Mouse (Mus musculus) midbrain, embryonic 15.5 days (tissue): ENCODE results near the gene Mdp1. TPM values are rescaled to one million over a fixed set of nuclear protein-coding genes. Genes with fewer than 3 reads are reported as not detected.

Experiments
- ATAC-seq: fragments of 200-750 bp; cut with Nextera tagmentation; replicated peaks from 2 replicates; pipeline ENCODE4 v1.8.0; 2017; ENCODE audit warnings: moderate TSS enrichment
- H3K27ac ChIP-seq: fragments of 300-500 bp; sonication (generic); 2 replicates; pipeline ENCODE4 v1.5.1; 2015; ENCODE audit warnings: mild to moderate bottlenecking, inconsistent platforms
- H3K27me3 ChIP-seq: fragments of 300-500 bp; sonication (generic); replicated peaks from 2 replicates; pipeline ENCODE4 v1.6.1; 2015; ENCODE audit warnings: inconsistent platforms
- H3K36me3 ChIP-seq: fragments of 300-500 bp; sonication (generic); replicated peaks from 2 replicates; pipeline ENCODE4 v1.6.1; 2015; ENCODE audit warnings: inconsistent platforms
- H3K4me1 ChIP-seq: fragments of 300-500 bp; sonication (generic); 2 replicates; pipeline ENCODE4 v1.6.1; 2015; ENCODE audit warnings: inconsistent platforms
- H3K4me2 ChIP-seq: fragments of 300-500 bp; sonication (generic); 2 replicates; pipeline ENCODE4 v1.6.1; 2015; ENCODE audit warnings: inconsistent platforms, mild to moderate bottlenecking, moderate library complexity
- H3K4me3 ChIP-seq: fragments of 300-500 bp; sonication (generic); 2 replicates; pipeline ENCODE4 v1.5.1; 2015; ENCODE audit warnings: mild to moderate bottlenecking, inconsistent platforms
- H3K9ac ChIP-seq: fragments of 300-500 bp; sonication (generic); 2 replicates; pipeline ENCODE4 v1.6.1; 2015; ENCODE audit warnings: mild to moderate bottlenecking, inconsistent platforms
- H3K9me3 ChIP-seq: fragments of 300-500 bp; sonication (generic); 2 replicates; pipeline ENCODE4 v1.6.1; 2016; ENCODE audit warnings: inconsistent platforms
- WGBS: fragments of 180-500 bp; shearing (Covaris S2); methylation state at CpG from one replicate; pipeline ENCODE4 v1.1.7; 2015; ENCODE audit warnings: mixed read lengths; 5-methylcytosine and 5-hydroxymethylcytosine counted together
- polyA plus RNA-seq: library from polyadenylated mRNA; unstranded; fragments of >200 nt; fragmentation: Nextera tagmentation; extraction: Ambion mirVana; gene quantifications from 2 replicates; pipeline ENCODE4 v1.2.1, GENCODE M21; 2015

Mdp1 gene
- 77.1 and 79.5 TPM in 2 replicates for polyA plus RNA-seq

- H3K4me3 ChIP-seq: peak within 1 kb of the TSS; percentile 76
- peak; percentile 95 for ATAC-seq
Observed at GRCm38 (mm10) chr14:55659960-55660573, at the start of gene Mdp1. Mdp1 (minus strand) TSS chr14:55660508.

GRCm38 (mm10) chr14:55709509-55709908 lies 49.2 kb upstream of the Mdp1 start:
- ATAC-seq: no peak
- WGBS: 84% methylated on average over 4 of the region's 4 CpGs
- H3K9me3 ChIP-seq: no peaks in the 10 kb centered on the region
- peaks cover 3% of the 10 kb centered on the region; the same call in 1 of the 2 replicates for H3K27me3 ChIP-seq
- H3K36me3 ChIP-seq: no peaks in the 10 kb centered on the region
- no peak overlapping the region for H3K9ac ChIP-seq
- no peak overlapping the region for H3K4me2 ChIP-seq
- no peak overlapping the region for H3K4me3 ChIP-seq
- H3K4me1 ChIP-seq: no peaks in the 10 kb centered on the region
- no peak overlapping the region for H3K27ac ChIP-seq

More at GRCm38 (mm10) chr14:55659960-55660573, at the start of gene Mdp1:
- peaks cover 16% of the 10 kb centered on the region for H3K4me1 ChIP-seq
- peaks cover 7% of the 10 kb centered on the region; the same call in 1 of the 2 replicates for H3K36me3 ChIP-seq
- H3K4me2 ChIP-seq: peak within 1 kb of the TSS; percentile 69
- WGBS: under 1% methylated on average over 39 of the region's 39 CpGs
- H3K27ac ChIP-seq: peak within 1 kb of the TSS; percentile 85
- no peaks in the 10 kb centered on the region for H3K9me3 ChIP-seq
- peak within 1 kb of the TSS; percentile 72 for H3K9ac ChIP-seq
- no peaks in the 10 kb centered on the region for H3K27me3 ChIP-seq

- 84% methylated on average over 5 of the region's 5 CpGs for WGBS
- ATAC-seq: no peak
- H3K27me3 ChIP-seq: no peaks in the 10 kb centered on the region
- H3K4me3 ChIP-seq: no peak overlapping the region
- no peaks in the 10 kb centered on the region for H3K9me3 ChIP-seq
- H3K4me2 ChIP-seq: no peak overlapping the region
- no peak overlapping the region for H3K27ac ChIP-seq
- H3K9ac ChIP-seq: no peak overlapping the region
- no peaks in the 10 kb centered on the region for H3K36me3 ChIP-seq
- no peaks in the 10 kb centered on the region for H3K4me1 ChIP-seq
Observed at GRCm38 (mm10) chr14:55707397-55707796, 47.1 kb upstream of the Mdp1 start.

GRCm38 (mm10) chr14:55706051-55706600 lies 45.8 kb upstream of the Mdp1 start:
- no peaks in the 10 kb centered on the region for H3K36me3 ChIP-seq
- ATAC-seq: no peak
- 88% methylated on average over 8 of the region's 8 CpGs for WGBS
- no peaks in the 10 kb centered on the region for H3K9me3 ChIP-seq
- no peaks in the 10 kb centered on the region for H3K4me1 ChIP-seq
- no peak overlapping the region for H3K4me3 ChIP-seq
- H3K27ac ChIP-seq: no peak overlapping the region
- H3K9ac ChIP-seq: no peak overlapping the region
- H3K27me3 ChIP-seq: no peaks in the 10 kb centered on the region
- H3K4me2 ChIP-seq: no peak overlapping the region

- H3K9me3 ChIP-seq: no peaks in the 10 kb centered on the region
- no peak overlapping the region for H3K4me2 ChIP-seq
- no peak overlapping the region for H3K4me3 ChIP-seq
- no peaks in the 10 kb centered on the region for H3K36me3 ChIP-seq
- no peak for ATAC-seq
- no peaks in the 10 kb centered on the region for H3K4me1 ChIP-seq
- H3K27ac ChIP-seq: no peak overlapping the region
- H3K9ac ChIP-seq: no peak overlapping the region
- 74% methylated on average over 6 of the region's 6 CpGs for WGBS
- H3K27me3 ChIP-seq: no peaks in the 10 kb centered on the region
Observed at GRCm38 (mm10) chr14:55702761-55703160, 42.5 kb upstream of the Mdp1 start.

- H3K9me3 ChIP-seq: no peaks in the 10 kb centered on the region
- H3K27me3 ChIP-seq: no peaks in the 10 kb centered on the region
- ATAC-seq: no peak
- no peaks in the 10 kb centered on the region for H3K36me3 ChIP-seq
- H3K27ac ChIP-seq: no peak overlapping the region
- no peaks in the 10 kb centered on the region for H3K4me1 ChIP-seq
- no peak overlapping the region for H3K9ac ChIP-seq
- WGBS: 59% methylated on average over 9 of the region's 9 CpGs
- H3K4me3 ChIP-seq: no peak overlapping the region
- H3K4me2 ChIP-seq: no peak overlapping the region
Observed at GRCm38 (mm10) chr14:55701131-55701530, 40.8 kb upstream of the Mdp1 start.

GRCm38 (mm10) chr14:55697226-55697625 lies 36.9 kb upstream of the Mdp1 start:
- H3K9me3 ChIP-seq: no peaks in the 10 kb centered on the region
- H3K4me2 ChIP-seq: no peak overlapping the region
- no peak overlapping the region for H3K27ac ChIP-seq
- H3K9ac ChIP-seq: no peak overlapping the region
- no peaks in the 10 kb centered on the region for H3K36me3 ChIP-seq
- no peaks in the 10 kb centered on the region for H3K27me3 ChIP-seq
- 92% methylated on average over 4 of the region's 4 CpGs for WGBS
- no peaks in the 10 kb centered on the region for H3K4me1 ChIP-seq
- no peak for ATAC-seq
- H3K4me3 ChIP-seq: no peak overlapping the region

GRCm38 (mm10) chr14:55689433-55689832 lies 29.1 kb upstream of the Mdp1 start:
- 84% methylated on average over 10 of the region's 10 CpGs for WGBS
- no peaks in the 10 kb centered on the region for H3K27me3 ChIP-seq
- H3K36me3 ChIP-seq: no peaks in the 10 kb centered on the region

GRCm38 (mm10) chr14:55682118-55682493 lies 21.8 kb upstream of the Mdp1 start:
- Histone ChIP-seq H3K9ac (peak overlapping the region; percentile 66), H3K4me2 (peak overlapping the region; percentile 98), H3K27ac (peak overlapping the region; percentile 75), H3K27me3 (no peaks in the 10 kb centered on the region), H3K36me3 (peaks cover 9% of the 10 kb centered on the region; the same call in 1 of the 2 replicates), H3K4me3 (peak overlapping the region; percentile 85), H3K9me3 (no peaks in the 10 kb centered on the region), H3K4me1 (peaks cover 15% of the 10 kb centered on the region)
- 16% methylated on average over 3 of the region's 3 CpGs for WGBS
- ATAC-seq: peak; percentile 46; the same call in 1 of the 2 replicates

More at GRCm38 (mm10) chr14:55689433-55689832, 29.1 kb upstream of the Mdp1 start:
- no peak overlapping the region for H3K9ac ChIP-seq
- no peak for ATAC-seq
- H3K4me2 ChIP-seq: no peak overlapping the region
- no peak overlapping the region for H3K4me3 ChIP-seq
- H3K27ac ChIP-seq: no peak overlapping the region
- H3K4me1 ChIP-seq: no peaks in the 10 kb centered on the region
- no peaks in the 10 kb centered on the region for H3K9me3 ChIP-seq

- peaks cover 9% of the 10 kb centered on the region; the same call in 1 of the 2 replicates for H3K36me3 ChIP-seq
- under 1% methylated on average over 66 of the region's 66 CpGs for WGBS
- H3K27ac ChIP-seq: peak within 1 kb of the TSS; percentile 75
- H3K27me3 ChIP-seq: no peaks in the 10 kb centered on the region
- peak; percentile 99 for ATAC-seq
- peak within 1 kb of the TSS; percentile 98 for H3K4me2 ChIP-seq
- H3K4me3 ChIP-seq: peak within 1 kb of the TSS; percentile 85
- peaks cover 15% of the 10 kb centered on the region for H3K4me1 ChIP-seq
- H3K9ac ChIP-seq: peak within 1 kb of the TSS; percentile 66
- H3K9me3 ChIP-seq: no peaks in the 10 kb centered on the region
Observed at GRCm38 (mm10) chr14:55681160-55682117, 21.1 kb upstream of the Mdp1 start, which contains the start of gene Tinf2. Tinf2 (minus strand) TSS chr14:55681820.

- Histone ChIP-seq H3K4me1 (peaks cover 19% of the 10 kb centered on the region), H3K27me3 (no peaks in the 10 kb centered on the region), H3K9ac (no peak overlapping the region), H3K27ac (no peak overlapping the region), H3K4me3 (no peak overlapping the region), H3K4me2 (no peak overlapping the region), H3K9me3 (no peaks in the 10 kb centered on the region), H3K36me3 (peaks cover 12% of the 10 kb centered on the region; the same call in 1 of the 2 replicates)
- ATAC-seq: no peak
- 87% methylated on average over 4 of the region's 4 CpGs for WGBS
Observed at GRCm38 (mm10) chr14:55677615-55678014, 17.3 kb upstream of the Mdp1 start.

- H3K27ac ChIP-seq: peak overlapping the region; percentile 89
- no peaks in the 10 kb centered on the region for H3K9me3 ChIP-seq
Observed at GRCm38 (mm10) chr14:55672741-55673060, 12.4 kb upstream of the Mdp1 start.

More at GRCm38 (mm10) chr14:55672741-55673060, 12.4 kb upstream of the Mdp1 start:
- Histone ChIP-seq H3K4me3 (peak overlapping the region; percentile 73), H3K36me3 (peaks cover 3% of the 10 kb centered on the region; the same call in 1 of the 2 replicates), H3K4me1 (peaks cover 23% of the 10 kb centered on the region), H3K9ac (peak overlapping the region; percentile 12; the same call in 1 of the 2 replicates), H3K27me3 (no peaks in the 10 kb centered on the region), H3K4me2 (peak overlapping the region; percentile 80)
- 83% methylated on average over 7 of the region's 7 CpGs for WGBS
- ATAC-seq: no peak
